Mouse (Mus musculus) kidney, adult 2 months (tissue): ENCODE measurements around the gene Nudcd2.

Experiments
- CTCF ChIP-seq: fragments of 200-500 bp; conservative IDR thresholded peaks from 2 replicates; pipeline ENCODE4 v1.5.1; 2011; ENCODE audit warnings: low read depth, mild to moderate bottlenecking, control low read depth, low read length, moderate library complexity, mixed read lengths; ENCODE audit not compliant: insufficient read depth, insufficient read length
- POLR2A ChIP-seq: fragments of 200-500 bp; IDR thresholded peaks from one replicate; pipeline ENCODE4 v1.6.1; 2011; ENCODE audit warnings: low read depth, low read length, control low read depth

- no peak for TF ChIP-seq CTCF
- TF ChIP-seq POLR2A = peak; percentile 26
Observed at GRCm38 (mm10) chr11:40733339-40734174, at the start of gene Nudcd2, which contains the start of gene Hmmr.
